Mouse (Mus musculus) monocyte, adult 2 months (primary cell): ENCODE results near the gene Fat3.

Experiments used
- DNase-seq, 2 experiments: peaks; one replicate each; pipeline ENCODE4 v3.0.0; 2022; ENCODE audit warnings: low spot score in 2 of 2, low read depth in 1 of 2

Fat3 gene

GRCm38 (mm10) chr9:16029715-16030285 is 471.3 kb downstream of the Fat3 start:
- DNase-seq = no peak

GRCm38 (mm10) chr9:16029066-16029465 is 472.0 kb downstream of the Fat3 start:
- no peak for DNase-seq

- no peak for DNase-seq
Observed at GRCm38 (mm10) chr9:16028394-16028911, 472.6 kb downstream of the Fat3 start.

- DNase-seq = no peak
Observed at GRCm38 (mm10) chr9:16026054-16026453, 475.0 kb downstream of the Fat3 start.

GRCm38 (mm10) chr9:16024706-16025105 is 476.4 kb downstream of the Fat3 start:
- DNase-seq = no peak

GRCm38 (mm10) chr9:16014115-16014514 is 487.0 kb downstream of the Fat3 start:
- no peak for DNase-seq

GRCm38 (mm10) chr9:16011382-16011781 is 489.7 kb downstream of the Fat3 start:
- no peak for DNase-seq

GRCm38 (mm10) chr9:16007516-16007915 is 493.6 kb downstream of the Fat3 start:
- no peak for DNase-seq

GRCm38 (mm10) chr9:16002991-16003390 is 498.1 kb downstream of the Fat3 start:
- no peak for DNase-seq

GRCm38 (mm10) chr9:15994762-15995161 is 506.3 kb downstream of the Fat3 start:
- no peak for DNase-seq

GRCm38 (mm10) chr9:15994177-15994576 is 506.9 kb downstream of the Fat3 start:
- DNase-seq = no peak

- DNase-seq = no peak
Observed at GRCm38 (mm10) chr9:15992158-15992846, 508.8 kb downstream of the Fat3 start.

GRCm38 (mm10) chr9:15978317-15978716 is 522.8 kb downstream of the Fat3 start:
- DNase-seq = no peak

GRCm38 (mm10) chr9:15976959-15977663 is 524.0 kb downstream of the Fat3 start:
- DNase-seq = no peak

- DNase-seq = no peak
Observed at GRCm38 (mm10) chr9:15975999-15976398, 525.1 kb downstream of the Fat3 start.

- no peak for DNase-seq
Observed at GRCm38 (mm10) chr9:15972201-15972600, 528.9 kb downstream of the Fat3 start.

GRCm38 (mm10) chr9:15971393-15971792 is 529.7 kb downstream of the Fat3 start:
- DNase-seq = no peak

- no peak for DNase-seq
Observed at GRCm38 (mm10) chr9:15964198-15964597, 536.9 kb downstream of the Fat3 start.

GRCm38 (mm10) chr9:15962886-15963285 is 538.2 kb downstream of the Fat3 start:
- no peak for DNase-seq

GRCm38 (mm10) chr9:15958224-15958787 is 542.8 kb downstream of the Fat3 start:
- no peak for DNase-seq

GRCm38 (mm10) chr9:15957816-15958215 is 543.3 kb downstream of the Fat3 start:
- DNase-seq = no peak
